Mouse (Mus musculus) heart, postnatal 0 days (tissue): ENCODE data around the gene BC004004.

Experiments
- CTCF ChIP-seq: IDR thresholded peaks from 2 replicates; pipeline ENCODE4 v1.5.1; 2016; ENCODE audit warnings: antibody characterized with exemption, control low read depth, low read depth
- EP300 ChIP-seq: IDR thresholded peaks from 2 replicates; pipeline ENCODE4 v1.6.1; 2016; ENCODE audit warnings: antibody characterized with exemption, low read depth

- TF ChIP-seq CTCF (no peak), EP300 (no peak)
Observed at GRCm38 (mm10) chr17:29302149-29302548, 33.6 kb downstream of the BC004004 start.
